Mouse (Mus musculus) midbrain, embryonic 13.5 days (tissue): ENCODE results near the gene Ugt1a6a. TPM values are rescaled to one million over a fixed set of nuclear protein-coding genes. Genes with fewer than 3 reads are reported as not detected.
"Not testable (repeated sequence)": the region's sequence is repeated elsewhere in the genome, so short reads cannot be mapped to it uniquely, and the experiment has no call there.

Experiments used
- ATAC-seq: fragments of 200-750 bp; cut with Nextera tagmentation; 2 replicates; pipeline ENCODE4 v1.8.0; 2017; ENCODE audit warnings: mild to moderate bottlenecking, moderate TSS enrichment, moderate library complexity
- H3K27ac ChIP-seq: fragments of 300-500 bp; sonication (generic); 2 replicates; pipeline ENCODE4 v1.5.1; 2015; ENCODE audit warnings: inconsistent platforms, mild to moderate bottlenecking, moderate library complexity
- H3K27me3 ChIP-seq: fragments of 300-500 bp; sonication (generic); 2 replicates; pipeline ENCODE4 v1.6.1; 2015; ENCODE audit warnings: mild to moderate bottlenecking, inconsistent platforms
- H3K36me3 ChIP-seq: fragments of 300-500 bp; sonication (generic); 2 replicates; pipeline ENCODE4 v1.6.1; 2015; ENCODE audit warnings: mild to moderate bottlenecking, inconsistent platforms
- H3K4me1 ChIP-seq: fragments of 300-500 bp; sonication (generic); replicated peaks from 2 replicates; pipeline ENCODE4 v1.6.1; 2015; ENCODE audit warnings: inconsistent platforms
- H3K4me2 ChIP-seq: fragments of 300-500 bp; sonication (generic); replicated peaks from 2 replicates; pipeline ENCODE4 v1.6.1; 2015; ENCODE audit warnings: moderate library complexity, mild to moderate bottlenecking, inconsistent platforms
- H3K4me3 ChIP-seq: fragments of 300-500 bp; sonication (generic); replicated peaks from 2 replicates; pipeline ENCODE4 v1.5.1; 2015; ENCODE audit warnings: mild to moderate bottlenecking, inconsistent platforms
- H3K9ac ChIP-seq: fragments of 300-500 bp; sonication (generic); replicated peaks from 2 replicates; pipeline ENCODE4 v1.6.1; 2015; ENCODE audit warnings: mild to moderate bottlenecking, inconsistent platforms
- H3K9me3 ChIP-seq: fragments of 300-500 bp; sonication (generic); 2 replicates; pipeline ENCODE4 v1.6.1; 2016; ENCODE audit warnings: mild to moderate bottlenecking, inconsistent platforms
- WGBS: fragments of 180-500 bp; shearing (Covaris S2); methylation state at CpG from one replicate; pipeline ENCODE4 v1.1.7; 2015; 5-methylcytosine and 5-hydroxymethylcytosine counted together
- polyA plus RNA-seq: library from polyadenylated mRNA; unstranded; fragments of >200 nt; fragmentation: Nextera tagmentation; extraction: Ambion mirVana; gene quantifications from 2 replicates; pipeline ENCODE4 v1.2.1, GENCODE M21; 2015

Ugt1a6a gene
- 0.90 and 1.0 TPM in 2 replicates for polyA plus RNA-seq

DNA sequence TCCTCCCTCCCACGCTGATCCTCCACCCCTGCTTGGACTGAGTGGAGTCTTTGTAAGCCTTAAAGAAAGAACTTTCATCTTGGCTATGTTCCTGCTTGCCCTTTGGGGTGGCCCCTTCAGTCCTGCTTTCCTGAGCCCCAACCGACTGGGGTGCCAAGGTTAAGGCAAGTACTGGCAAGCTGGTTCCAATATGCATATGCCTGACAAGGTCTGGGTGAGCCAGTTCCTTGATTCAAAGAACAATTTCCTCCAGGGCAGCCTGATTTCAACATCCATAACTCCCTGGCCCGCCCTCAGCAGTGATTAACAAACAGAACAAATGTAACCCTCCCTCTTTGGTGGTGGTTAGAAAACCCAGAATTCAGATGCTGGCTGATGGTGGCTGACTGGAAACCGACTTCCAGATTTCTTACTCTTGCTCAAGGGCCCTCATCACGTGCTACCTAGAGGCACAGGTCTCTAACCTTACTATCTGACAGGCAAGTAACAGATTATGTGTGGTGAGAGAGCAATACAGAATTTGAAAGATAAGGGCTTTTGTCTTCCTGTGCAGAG is at the start of gene Ugt1a6a:
Ugt1a6a (plus strand) TSS at position 353 of the 555 bp plus-strand sequence.
- 0 out of 2 replicates have a peak within 1 kb of the TSS, but pooled peaks have one; percentile 14 for H3K27ac ChIP-seq
- peak; percentile 76 for ATAC-seq
- H3K9ac ChIP-seq, H3K36me3 ChIP-seq, H3K4me1 ChIP-seq, H3K27me3 ChIP-seq, H3K4me2 ChIP-seq, H3K4me3 ChIP-seq, H3K9me3 ChIP-seq: not testable (repeated sequence)
- WGBS = 48% methylated on average over 5 of the region's 5 CpGs

DNA sequence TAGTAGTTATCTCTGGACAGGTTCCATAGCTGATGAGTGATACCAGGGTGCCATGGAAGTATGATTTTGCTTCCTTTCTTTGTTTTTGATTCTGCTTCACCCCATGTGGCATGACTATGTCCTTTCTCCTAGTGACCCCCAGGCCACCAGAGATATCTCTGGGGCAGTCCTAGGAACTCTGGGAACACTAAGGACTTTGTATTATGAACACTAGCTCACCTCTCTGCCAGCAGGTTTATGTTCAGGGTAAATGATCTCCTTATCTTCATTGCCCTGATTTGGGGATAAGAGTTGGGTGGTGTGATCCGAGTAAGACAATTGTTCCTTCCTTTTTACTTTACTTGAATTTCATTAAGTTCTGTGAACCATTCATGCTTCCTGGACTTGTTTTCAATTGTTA is 48.5 kb upstream of the Ugt1a6a start:
- Histone ChIP-seq H3K27ac (no peak overlapping the region), H3K4me2 (no peak overlapping the region), H3K4me1 (no peaks in the 10 kb centered on the region), H3K27me3 (no peaks in the 10 kb centered on the region), H3K9ac (no peak overlapping the region), H3K36me3 (no peaks in the 10 kb centered on the region), H3K4me3 (no peak overlapping the region), H3K9me3 (no peaks in the 10 kb centered on the region)
- no peak for ATAC-seq
- WGBS = 68% methylated on average over 1 of the region's 1 CpGs

DNA sequence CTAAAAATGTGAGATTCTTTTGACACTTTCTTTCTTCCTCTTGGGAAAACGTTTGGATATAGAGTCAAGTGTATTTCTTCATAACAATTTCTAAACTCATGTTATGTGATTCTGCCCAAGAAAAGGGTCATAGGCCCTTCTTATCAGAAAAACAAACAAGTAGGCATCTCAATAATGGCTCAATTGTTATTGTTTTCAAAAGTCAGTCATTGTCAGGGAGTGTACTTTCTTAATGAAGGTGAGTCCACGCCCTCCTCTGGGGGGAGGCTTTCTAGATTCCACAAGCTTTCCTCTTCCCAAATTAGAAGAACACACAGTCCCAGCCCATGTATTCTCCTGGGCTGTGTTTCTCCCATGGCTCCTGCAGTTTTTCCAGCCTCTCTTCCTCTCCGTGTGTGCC is 47.1 kb upstream of the Ugt1a6a start, which contains the start of gene Ugt1a8:
Ugt1a8 (plus strand) TSS at position 301 of the 400 bp plus-strand sequence.
- Histone ChIP-seq H3K9ac (no peak within 1 kb of the TSS), H3K27me3 (no peaks in the 10 kb centered on the region), H3K4me1 (no peaks in the 10 kb centered on the region), H3K27ac (no peak within 1 kb of the TSS), H3K36me3 (no peaks in the 10 kb centered on the region), H3K4me3 (no peak within 1 kb of the TSS), H3K4me2 (no peak within 1 kb of the TSS), H3K9me3 (no peaks in the 10 kb centered on the region)
- ATAC-seq = no peak
- 90% methylated on average over 3 of the region's 3 CpGs for WGBS

DNA sequence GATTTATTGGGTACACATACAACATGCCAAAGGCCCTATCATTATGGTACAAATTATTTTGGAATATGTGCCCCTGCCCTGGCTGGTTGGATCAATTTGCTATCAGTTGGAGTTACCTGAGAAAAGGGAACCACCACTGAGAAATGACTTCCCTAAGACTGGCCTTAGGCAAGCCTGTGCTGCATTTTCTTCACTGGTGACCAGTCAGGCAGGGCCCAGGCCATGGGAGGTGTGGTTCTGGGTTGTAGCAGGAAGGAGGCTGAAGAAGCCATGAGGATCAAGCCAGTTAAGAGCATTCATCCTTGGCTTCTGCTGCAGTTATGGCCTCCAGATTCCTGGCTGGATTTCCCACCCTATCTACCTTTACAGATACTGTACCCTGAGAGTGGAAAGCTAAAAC is 42.3 kb upstream of the Ugt1a6a start:
- no peak overlapping the region for H3K4me2 ChIP-seq
- H3K27ac ChIP-seq = no peak overlapping the region
- H3K9ac ChIP-seq = no peak overlapping the region
- H3K9me3 ChIP-seq = no peaks in the 10 kb centered on the region
- no peaks in the 10 kb centered on the region for H3K4me1 ChIP-seq
- no peaks in the 10 kb centered on the region for H3K27me3 ChIP-seq
- no peaks in the 10 kb centered on the region for H3K36me3 ChIP-seq
- ATAC-seq = no peak
- H3K4me3 ChIP-seq = no peak overlapping the region

DNA sequence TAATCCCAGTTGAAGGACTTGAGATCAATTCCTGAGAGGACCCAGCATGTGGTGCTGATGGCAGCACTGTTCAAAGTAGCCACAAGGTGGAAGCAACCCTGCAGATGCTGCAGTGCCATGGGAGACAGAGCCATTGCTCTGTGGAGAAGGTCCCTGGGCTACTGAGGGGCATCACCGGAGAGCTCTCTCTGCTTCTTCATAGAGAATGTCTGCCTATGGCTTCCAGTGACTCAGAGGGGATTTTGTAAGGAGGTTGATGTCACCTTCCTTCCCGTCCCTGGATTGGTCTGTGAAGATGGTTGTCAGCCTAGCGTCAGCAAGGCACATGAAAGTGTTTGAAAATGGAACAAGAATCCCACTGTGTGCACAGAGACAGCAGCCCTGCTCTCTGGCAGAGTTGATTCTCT is 40.3 kb upstream of the Ugt1a6a start:
- not testable (repeated sequence) for H3K27ac ChIP-seq, ATAC-seq, H3K4me1 ChIP-seq, H3K27me3 ChIP-seq, H3K4me2 ChIP-seq, H3K9me3 ChIP-seq, H3K4me3 ChIP-seq, H3K36me3 ChIP-seq, H3K9ac ChIP-seq
- WGBS = 77% methylated on average over 3 of the region's 3 CpGs

DNA sequence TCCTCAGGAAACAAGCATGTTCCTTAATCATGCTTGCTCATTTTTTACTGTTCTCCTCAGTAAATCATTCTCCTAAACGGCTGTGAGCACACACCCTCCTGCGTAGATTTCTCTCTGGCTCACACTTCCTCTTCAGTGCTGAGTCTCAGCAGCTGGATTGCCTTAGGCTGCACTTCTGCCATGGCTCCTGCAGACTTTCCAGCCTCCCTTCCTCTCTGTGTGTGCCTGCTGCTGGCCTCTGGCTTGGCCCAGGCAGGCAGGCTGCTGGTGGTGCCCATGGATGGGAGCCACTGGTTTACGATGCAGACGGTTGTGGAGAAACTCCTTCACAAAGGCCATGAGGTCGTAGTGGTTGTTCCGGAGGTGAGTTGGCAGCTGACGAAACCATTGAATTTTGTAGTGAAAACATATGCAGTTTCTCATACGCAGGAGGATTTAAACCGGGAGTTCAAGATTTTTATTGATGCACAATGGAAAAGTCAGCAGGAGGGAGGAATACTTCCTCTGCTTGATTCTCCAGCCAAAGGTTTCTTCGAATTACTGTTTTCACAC is 39.6 kb upstream of the Ugt1a6a start, which contains the start of gene Ugt1a7c:
Ugt1a7c (plus strand) TSS at position 122 of the 552 bp plus-strand sequence.
- Histone ChIP-seq H3K4me2 (no peak within 1 kb of the TSS), H3K9me3 (no peaks in the 10 kb centered on the region), H3K36me3 (no peaks in the 10 kb centered on the region), H3K4me3 (no peak within 1 kb of the TSS), H3K27ac (no peak within 1 kb of the TSS), H3K27me3 (no peaks in the 10 kb centered on the region), H3K9ac (no peak within 1 kb of the TSS), H3K4me1 (no peaks in the 10 kb centered on the region)
- 76% methylated on average over 10 of the region's 10 CpGs for WGBS
- no peak for ATAC-seq

DNA sequence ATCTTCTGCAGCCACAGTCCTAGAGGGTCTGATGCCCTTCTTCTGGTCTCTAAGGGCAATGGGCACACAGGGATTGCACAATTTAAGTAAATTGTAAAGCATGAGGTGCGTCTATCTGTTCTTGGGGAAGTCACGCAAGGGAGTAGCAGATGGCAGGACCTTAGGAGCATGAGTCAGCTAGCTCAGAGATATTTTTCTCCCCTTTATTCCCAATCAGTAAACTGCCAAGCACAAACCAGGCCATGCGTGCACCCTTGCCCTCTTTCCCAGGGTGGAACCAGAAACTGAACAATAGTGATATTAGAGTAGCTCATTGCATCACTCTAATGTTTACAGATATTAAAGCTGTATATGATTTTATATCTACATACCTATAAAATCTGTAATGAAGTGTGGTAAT is 36.1 kb upstream of the Ugt1a6a start:
- H3K4me1 ChIP-seq, H3K36me3 ChIP-seq: not testable (repeated sequence)
- 93% methylated on average over 3 of the region's 3 CpGs for WGBS

DNA sequence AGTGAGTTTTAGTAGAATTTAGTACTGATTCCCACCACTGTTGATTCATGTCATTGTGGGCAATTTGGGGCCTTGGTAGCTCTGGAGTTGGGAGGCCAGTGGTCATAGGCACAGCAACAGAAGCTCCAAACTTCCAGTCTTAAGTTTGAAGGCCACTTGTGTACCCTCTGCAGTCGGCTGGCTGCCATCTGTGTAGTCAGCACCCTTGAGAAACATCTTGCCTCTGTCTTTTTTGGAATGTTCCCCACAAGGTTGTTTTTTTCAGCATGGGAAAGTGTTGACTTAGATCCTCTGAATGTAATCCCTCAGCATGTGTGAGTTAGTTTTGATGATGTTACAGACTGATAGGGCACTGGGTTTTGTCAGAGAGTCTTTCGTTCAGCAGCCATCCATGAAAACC is 34.9 kb upstream of the Ugt1a6a start:
- ATAC-seq, H3K9me3 ChIP-seq, H3K27me3 ChIP-seq, H3K4me2 ChIP-seq, H3K27ac ChIP-seq, H3K9ac ChIP-seq, H3K4me1 ChIP-seq, H3K36me3 ChIP-seq, H3K4me3 ChIP-seq: not testable (repeated sequence)
- WGBS = 91% methylated on average over 2 of the region's 2 CpGs

More for the DNA sequence above, 36.1 kb upstream of the Ugt1a6a start:
- H3K27ac ChIP-seq, H3K4me3 ChIP-seq, ATAC-seq, H3K9me3 ChIP-seq, H3K9ac ChIP-seq, H3K27me3 ChIP-seq, H3K4me2 ChIP-seq: not testable (repeated sequence)

DNA sequence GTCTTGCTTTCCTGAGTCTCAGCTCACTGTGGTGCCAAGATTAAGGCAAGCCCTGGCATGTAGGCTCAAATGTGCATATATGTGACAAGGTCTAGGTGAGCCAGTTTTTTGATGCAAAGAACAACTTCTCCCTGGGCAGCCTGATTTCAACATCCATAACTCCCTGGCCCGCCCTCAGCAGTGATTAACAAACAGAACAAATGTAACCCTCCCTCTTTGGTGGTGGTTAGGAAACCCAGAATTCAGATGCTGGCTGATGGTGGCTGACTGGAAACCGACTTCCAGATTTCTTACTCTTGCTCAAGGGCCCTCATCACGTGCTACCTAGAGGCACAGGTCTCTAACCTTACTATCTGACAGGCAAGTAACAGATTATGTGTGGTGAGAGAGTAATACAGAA is 31.6 kb upstream of the Ugt1a6a start, which contains the start of gene Ugt1a6b:
Ugt1a6b (plus strand) TSS at position 234 of the 400 bp plus-strand sequence.
- WGBS = 68% methylated on average over 3 of the region's 3 CpGs

DNA sequence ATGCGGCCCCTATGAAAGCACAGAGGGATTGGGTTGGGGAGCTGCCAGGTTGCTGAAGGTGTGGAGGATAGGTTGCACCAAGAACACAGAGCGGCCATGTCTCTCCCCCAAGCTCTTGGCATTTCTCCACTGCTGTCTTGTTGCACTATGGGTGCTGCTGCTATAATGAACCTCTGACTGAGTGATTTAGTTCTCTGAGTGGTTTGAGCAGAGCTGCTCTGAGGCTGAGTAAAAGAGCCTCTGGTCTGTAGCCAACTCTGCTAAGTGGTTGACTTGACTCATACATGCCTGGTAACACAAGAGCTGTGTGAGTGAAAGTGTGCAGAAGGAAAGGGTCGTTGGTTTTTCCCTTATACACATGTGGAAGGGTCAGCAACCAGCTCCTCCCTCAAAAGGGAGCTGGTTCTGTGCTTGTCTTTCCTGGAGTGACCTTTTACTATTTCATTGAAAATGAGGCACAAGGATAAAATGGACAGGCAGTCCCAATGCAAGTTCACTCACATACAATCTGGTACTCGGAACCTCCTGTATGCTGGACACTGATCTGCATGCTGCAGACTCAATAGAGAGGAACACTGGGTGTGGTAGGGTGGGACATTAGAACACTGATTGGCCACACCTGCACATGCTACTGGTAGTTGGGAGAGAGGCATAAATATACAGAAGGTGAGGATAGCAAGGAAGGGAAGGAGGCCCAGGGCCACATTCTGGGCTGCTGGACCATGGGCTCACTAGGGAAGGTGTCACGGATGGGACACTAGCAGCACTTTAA is 30.7 kb upstream of the Ugt1a6a start:
- ATAC-seq, H3K4me1 ChIP-seq, H3K9me3 ChIP-seq, H3K27me3 ChIP-seq, H3K9ac ChIP-seq, H3K27ac ChIP-seq, H3K4me3 ChIP-seq, H3K4me2 ChIP-seq, H3K36me3 ChIP-seq: not testable (repeated sequence)
- 85% methylated on average over 5 of the region's 5 CpGs for WGBS

More for the DNA sequence above, 31.6 kb upstream of the Ugt1a6a start, which contains the start of gene Ugt1a6b:
- not testable (repeated sequence) for ATAC-seq, H3K27ac ChIP-seq, H3K27me3 ChIP-seq, H3K9me3 ChIP-seq, H3K36me3 ChIP-seq, H3K4me1 ChIP-seq, H3K9ac ChIP-seq, H3K4me3 ChIP-seq, H3K4me2 ChIP-seq

DNA sequence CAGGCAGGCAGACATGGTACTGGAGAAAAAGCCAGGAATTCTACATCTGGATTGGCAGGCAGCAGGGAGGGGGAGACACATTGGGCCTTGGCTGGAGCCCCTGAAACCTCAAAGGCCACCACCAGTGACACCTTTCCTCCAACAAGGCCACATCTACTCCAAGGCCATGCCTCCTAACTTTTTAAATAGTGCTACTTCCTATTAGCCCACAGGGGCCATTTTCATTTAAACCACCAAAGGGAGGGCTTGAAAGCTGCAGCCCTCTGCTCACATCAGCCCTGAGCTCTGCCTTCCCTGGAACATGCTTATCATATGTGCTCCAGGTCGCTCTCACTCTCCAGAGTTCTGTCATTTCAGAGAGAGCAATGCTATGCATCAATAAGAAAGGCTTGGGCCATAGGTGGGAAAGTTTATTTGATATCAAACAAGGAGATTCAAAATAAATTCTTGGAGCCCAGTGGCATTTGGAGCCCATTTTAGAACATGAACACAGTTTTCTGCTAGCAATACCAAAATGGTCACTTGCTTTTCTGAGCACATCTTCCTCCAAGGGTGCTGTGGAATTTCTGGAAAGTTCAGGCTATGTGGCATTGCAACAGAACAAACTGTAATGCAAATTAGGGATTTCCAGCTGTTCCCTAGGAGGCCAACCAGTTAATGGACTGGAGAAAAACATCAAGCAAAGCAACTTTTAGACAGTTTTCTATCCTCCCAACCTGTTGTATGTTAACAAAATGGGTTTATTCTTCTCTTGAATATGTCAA is 29.8 kb upstream of the Ugt1a6a start:
- no peaks in the 10 kb centered on the region for H3K36me3 ChIP-seq
- H3K9me3 ChIP-seq = no peaks in the 10 kb centered on the region
- 91% methylated on average over 1 of the region's 1 CpGs for WGBS
- H3K4me1 ChIP-seq = no peaks in the 10 kb centered on the region
- H3K4me2 ChIP-seq = no peak overlapping the region
- no peak overlapping the region for H3K4me3 ChIP-seq
- H3K27me3 ChIP-seq = no peaks in the 10 kb centered on the region
- no peak for ATAC-seq
- no peak overlapping the region for H3K9ac ChIP-seq
- H3K27ac ChIP-seq = no peak overlapping the region

DNA sequence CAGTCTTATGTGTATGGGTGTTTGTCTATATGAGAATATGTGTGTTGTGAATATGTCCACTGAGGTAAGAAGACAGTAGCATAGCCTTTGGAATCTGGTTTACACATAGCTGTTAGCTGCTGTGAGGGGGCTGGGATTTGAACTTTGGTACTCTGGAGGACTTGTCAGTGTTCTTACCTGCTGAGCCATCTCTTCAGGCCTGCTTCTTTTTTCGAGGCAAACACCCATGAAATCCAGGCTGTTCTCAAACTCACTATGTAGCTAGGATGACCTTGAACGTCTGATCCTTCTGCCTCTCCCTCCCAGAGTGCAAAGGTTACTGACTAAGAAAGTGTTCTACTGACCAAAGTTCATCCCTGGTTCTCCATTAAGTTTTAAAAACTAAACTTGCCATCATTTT is 29.0 kb upstream of the Ugt1a6a start:
- Histone ChIP-seq H3K27ac (no peak overlapping the region), H3K4me1 (no peaks in the 10 kb centered on the region), H3K36me3 (no peaks in the 10 kb centered on the region), H3K27me3 (no peaks in the 10 kb centered on the region), H3K4me3 (no peak overlapping the region), H3K9me3 (no peaks in the 10 kb centered on the region), H3K9ac (no peak overlapping the region), H3K4me2 (no peak overlapping the region)
- 72% methylated on average over 2 of the region's 2 CpGs for WGBS
- ATAC-seq = no peak
